Mouse (Mus musculus) MEL (cell line): Measurements from ENCODE around the gene Duox1. TPM values are rescaled to one million over a fixed set of nuclear protein-coding genes. Genes with fewer than 3 reads are reported as not detected.

ENCODE experiments used
- DNase-seq: peaks from one replicate; pipeline ENCODE4 v3.0.0; 2011; ENCODE audit warnings: low read depth, low spot score
- H3K27ac ChIP-seq: 2 replicates; pipeline ENCODE4 v1.5.1; 2012; ENCODE audit warnings: low read depth, mild to moderate bottlenecking, control low read depth, low read length, moderate library complexity; ENCODE audit not compliant: control insufficient read depth
- H3K27me3 ChIP-seq, 2 experiments: fragments of 150-350 bp in 1 of 2; sonication (generic) in 1 of 2; 2 replicates each; pipeline ENCODE4 v1.6.1; 2012; ENCODE audit warnings: low read length in 2 of 2, mild to moderate bottlenecking in 2 of 2, improper control_type of control experiment in 1 of 2, moderate library complexity in 1 of 2; ENCODE audit not compliant: insufficient read depth in 2 of 2, control insufficient read depth in 1 of 2
- H3K36me3 ChIP-seq, 2 experiments: 2 replicates each; pipeline ENCODE4 v1.6.1; 2012 to 2014; ENCODE audit warnings: low read length in 2 of 2, improper control_type of control experiment in 1 of 2, inconsistent platforms in 1 of 2, mild to moderate bottlenecking in 1 of 2; ENCODE audit not compliant: insufficient read depth in 2 of 2, control insufficient read depth in 1 of 2
- H3K4me1 ChIP-seq, 2 experiments: fragments of 150-350 bp in 1 of 2; sonication (generic) in 1 of 2; 2 replicates each; pipeline ENCODE4 v1.6.1; 2012; ENCODE audit warnings: low read length in 2 of 2, improper control_type of control experiment in 1 of 2, mild to moderate bottlenecking in 1 of 2; ENCODE audit not compliant: insufficient read depth in 2 of 2, control insufficient read depth in 1 of 2
- H3K4me3 ChIP-seq, 2 experiments: fragments of 150-350 bp in 1 of 2; sonication (generic) in 1 of 2; 2 replicates each; pipeline ENCODE4 v1.5.1; 2012; ENCODE audit warnings: low read depth in 2 of 2, low read length in 2 of 2, mild to moderate bottlenecking in 2 of 2, moderate library complexity in 2 of 2, control low read depth in 1 of 2, improper control_type of control experiment in 1 of 2; ENCODE audit not compliant: control insufficient read depth in 1 of 2, insufficient read depth in 1 of 2
- H3K79me2 ChIP-seq: 2 replicates; pipeline ENCODE4 v1.6.1; 2012; ENCODE audit warnings: mild to moderate bottlenecking, low read length, moderate library complexity; ENCODE audit not compliant: control insufficient read depth, poor library complexity, insufficient read depth
- H3K9ac ChIP-seq: 2 replicates; pipeline ENCODE4 v1.6.1; 2012; ENCODE audit warnings: low read depth, mild to moderate bottlenecking, control low read depth, low read length, moderate library complexity; ENCODE audit not compliant: control insufficient read depth, poor library complexity, severe bottlenecking
- H3K9me3 ChIP-seq: fragments of 150-350 bp; sonication (generic); replicated peaks from 2 replicates; pipeline ENCODE4 v1.6.1; 2012; ENCODE audit warnings: mild to moderate bottlenecking, low read length, improper control_type of control experiment, moderate library complexity; ENCODE audit not compliant: insufficient read depth
- BHLHE40 ChIP-seq: IDR thresholded peaks from 2 replicates; pipeline ENCODE4 v1.6.1; 2012; ENCODE audit warnings: low read depth, mild to moderate bottlenecking, inconsistent platforms, low read length, improper control_type of control experiment, borderline replicate concordance
- E2F4 ChIP-seq: IDR thresholded peaks from 2 replicates; pipeline ENCODE4 v1.6.1; 2011; ENCODE audit warnings: low read depth, low read length, improper control_type of control experiment, borderline replicate concordance
- ELF1 ChIP-seq: IDR thresholded peaks from 2 replicates; pipeline ENCODE4 v1.6.1; 2014; ENCODE audit warnings: low read depth, mild to moderate bottlenecking, inconsistent platforms, low read length, improper control_type of control experiment, moderate library complexity
- ETS1 ChIP-seq: IDR thresholded peaks from 2 replicates; pipeline ENCODE4 v1.6.1; 2012; ENCODE audit warnings: low read depth, mild to moderate bottlenecking, inconsistent platforms, low read length, improper control_type of control experiment, moderate library complexity
- MAFK ChIP-seq: IDR thresholded peaks from 2 replicates; pipeline ENCODE4 v1.6.1; 2011; ENCODE audit warnings: low read depth, mild to moderate bottlenecking, low read length, improper control_type of control experiment, borderline replicate concordance
- MAZ ChIP-seq: IDR thresholded peaks from 2 replicates; pipeline ENCODE4 v1.6.1; 2012; ENCODE audit warnings: low read depth, mild to moderate bottlenecking, inconsistent platforms, low read length, improper control_type of control experiment
- NRF1 ChIP-seq: IDR thresholded peaks from 2 replicates; pipeline ENCODE4 v1.6.1; 2014; ENCODE audit warnings: low read depth, mild to moderate bottlenecking, inconsistent platforms, low read length, improper control_type of control experiment, moderate library complexity; ENCODE audit not compliant: poor library complexity, insufficient read depth, severe bottlenecking
- POLR2AphosphoS2 ChIP-seq: IDR thresholded peaks from 2 replicates; pipeline ENCODE4 v1.6.1; 2011; ENCODE audit warnings: low read length, improper control_type of control experiment
- TCF12 ChIP-seq: IDR thresholded peaks from 2 replicates; pipeline ENCODE4 v1.6.1; 2014; ENCODE audit warnings: low read depth, mild to moderate bottlenecking, inconsistent platforms, low read length, improper control_type of control experiment, moderate library complexity
- ZNF384 ChIP-seq: IDR thresholded peaks from 2 replicates; pipeline ENCODE4 v1.6.1; 2012; ENCODE audit warnings: low read depth, mild to moderate bottlenecking, inconsistent platforms, low read length, improper control_type of control experiment
- polyA plus RNA-seq, 2 experiments: library from polyadenylated mRNA; stranded (reverse) in 1 of 2; unstranded in 1 of 2; fragments of >175 nt in 1 of 2; fragments of >200 nt in 1 of 2; gene quantifications; 2 replicates each; pipeline versions ENCODE4 v1.2.1 to v1.2.4; 2012; ENCODE audit warnings: low replicate concordance in 2 of 2, low read depth in 1 of 2; ENCODE audit not compliant: insufficient read length in 2 of 2, insufficient read depth in 1 of 2, missing spikeins in 1 of 2
- total RNA-seq: library from RNA; depleted of rRNA; stranded (reverse); fragments of 300-350 nt; gene quantifications from 2 replicates; pipeline ENCODE4 v1.2.3, GENCODE M21; 2012

The Duox1 gene
- total and polyA plus RNA-seq, 3 experiments = 0.01 TPM; not detected in 2

GRCm38 (mm10) chr2:122323960-122324359, 8.5 kb downstream of the Duox1 start:
- TF ChIP-seq NRF1 (no peak), ELF1 (no peak), ZNF384 (no peak), E2F4 (no peak)
- TF ChIP-seq, all 39 proteins: peak for 0
- no peak for DNase-seq
- Histone ChIP-seq H3K4me3 (no peak overlapping the region), H3K4me1 (no peaks in the 10 kb centered on the region), H3K27ac (no peak overlapping the region), H3K9me3 (no peaks in the 10 kb centered on the region), H3K36me3 (no peaks in the 10 kb centered on the region), H3K27me3 (peaks cover 2 to 3% of the 10 kb centered on the region in 2 experiments; a peak in 1 of 4 replicates), H3K79me2 (no peaks in the 10 kb centered on the region), H3K9ac (no peak overlapping the region)

GRCm38 (mm10) chr2:122324586-122324985, 9.1 kb downstream of the Duox1 start:
- no peaks in the 10 kb centered on the region for H3K79me2 ChIP-seq
- TF ChIP-seq ETS1 (no peak), MAFK (no peak), POLR2AphosphoS2 (no peak), TCF12 (no peak)
- H3K4me1 ChIP-seq = no peaks in the 10 kb centered on the region
- no peak for DNase-seq
- H3K27ac ChIP-seq = no peak overlapping the region
- no peak overlapping the region for H3K9ac ChIP-seq
- no peaks in the 10 kb centered on the region for H3K9me3 ChIP-seq
- no peaks in the 10 kb centered on the region for H3K36me3 ChIP-seq
- peaks cover 2 to 3% of the 10 kb centered on the region in 2 experiments; a peak in 1 of 4 replicates for H3K27me3 ChIP-seq
- H3K4me3 ChIP-seq = no peak overlapping the region

DNA sequence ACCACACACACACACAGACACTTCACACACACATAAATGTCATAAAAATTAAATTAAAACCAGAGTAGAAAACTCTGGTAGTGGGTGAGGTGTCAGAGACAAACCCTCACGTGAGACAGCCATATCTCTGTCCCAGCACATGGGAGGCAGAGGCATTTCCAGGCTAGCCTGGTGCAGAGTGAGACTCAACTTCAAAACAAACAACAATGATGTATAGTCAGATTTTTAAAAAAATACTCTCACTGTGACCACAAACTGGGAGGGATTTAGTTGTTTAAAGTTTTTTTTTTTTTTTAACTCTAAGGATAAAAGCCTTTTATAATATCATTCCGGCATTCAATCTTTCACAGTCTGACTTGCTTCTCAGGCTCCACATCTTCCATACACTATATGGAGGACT, 9.9 kb downstream of the Duox1 start:
- H3K27ac ChIP-seq = no peak overlapping the region
- no peaks in the 10 kb centered on the region for H3K36me3 ChIP-seq
- H3K79me2 ChIP-seq = no peaks in the 10 kb centered on the region
- no peaks in the 10 kb centered on the region for H3K4me1 ChIP-seq
- peak; percentile 8; the same call in 1 of the 2 replicates for TF ChIP-seq BHLHE40
- no peak for TF ChIP-seq MAZ
- TF ChIP-seq, all 39 proteins: peak for 1
- no peak for DNase-seq
- Histone ChIP-seq H3K27me3 (peaks cover 2 to 3% of the 10 kb centered on the region in 2 experiments; a peak in 1 of 4 replicates), H3K9ac (no peak overlapping the region), H3K9me3 (no peaks in the 10 kb centered on the region), H3K4me3 (no peak overlapping the region)
